Mouse (Mus musculus) kidney, postnatal 0 days (tissue): ENCODE data around the gene Caskin2. TPM values are rescaled to one million over a fixed set of nuclear protein-coding genes. Genes with fewer than 3 reads are reported as not detected.
A peak's percentile ranks its signal among the peaks of the same experiment; 100 is the strongest.

ENCODE experiments used
- ATAC-seq: fragments of 200-750 bp; cut with Nextera tagmentation; replicated peaks from 2 replicates; pipeline ENCODE4 v1.8.0; 2017; ENCODE audit warnings: low read depth, moderate number of reproducible peaks, moderate TSS enrichment, moderate library complexity; ENCODE audit not compliant: low FRiP score
- DNase-seq: peaks from one replicate; pipeline ENCODE4 v3.0.0-alpha.2; 2016; ENCODE audit warnings: low spot score
- H3K27ac ChIP-seq: fragments of 300-500 bp; sonication (generic); 2 replicates; pipeline ENCODE4 v1.5.1; 2014; ENCODE audit warnings: mild to moderate bottlenecking
- H3K27me3 ChIP-seq: fragments of 300-500 bp; sonication (generic); 2 replicates; pipeline ENCODE4 v1.6.1; 2014; ENCODE audit warnings: low read length, mixed read lengths; ENCODE audit not compliant: insufficient read depth
- H3K36me3 ChIP-seq: fragments of 300-500 bp; sonication (generic); 2 replicates; pipeline ENCODE4 v1.6.1; 2014; ENCODE audit warnings: low read length, mixed read lengths; ENCODE audit not compliant: insufficient read depth
- H3K4me1 ChIP-seq: fragments of 300-500 bp; sonication (generic); replicated peaks from 2 replicates; pipeline ENCODE4 v1.6.1; 2014; ENCODE audit warnings: antibody characterized with exemption, low read length, mixed read lengths; ENCODE audit not compliant: insufficient read depth
- H3K4me2 ChIP-seq: fragments of 300-500 bp; sonication (generic); 2 replicates; pipeline ENCODE4 v1.6.1; 2014; ENCODE audit warnings: mild to moderate bottlenecking, low read length, moderate library complexity, mixed read lengths
- H3K4me3 ChIP-seq: fragments of 300-500 bp; sonication (generic); replicated peaks from 2 replicates; pipeline ENCODE4 v1.5.1; 2014; ENCODE audit warnings: low read depth, low read length
- H3K9ac ChIP-seq: fragments of 300-500 bp; sonication (generic); 2 replicates; pipeline ENCODE4 v1.6.1; 2014; ENCODE audit warnings: low read depth, low read length
- H3K9me3 ChIP-seq: fragments of 300-500 bp; sonication (generic); replicated peaks from 2 replicates; pipeline ENCODE4 v1.6.1; 2016; ENCODE audit warnings: low read length, inconsistent platforms, mixed read lengths
- CTCF ChIP-seq: IDR thresholded peaks from 2 replicates; pipeline ENCODE4 v1.5.1; 2016; ENCODE audit warnings: antibody characterized with exemption, low read depth, mild to moderate bottlenecking, moderate library complexity
- WGBS: fragments of 180-500 bp; shearing (Covaris S2); extraction: QIAGEN DNeasy Blood & Tissue Kit; methylation state at CpG from one replicate; pipeline ENCODE4 v1.1.7; 2014; 5-methylcytosine and 5-hydroxymethylcytosine counted together
- polyA plus RNA-seq: library from polyadenylated mRNA; unstranded; fragments of >200 nt; fragmentation: Nextera tagmentation; extraction: Ambion mirVana; gene quantifications from 2 replicates; pipeline ENCODE4 v1.2.1, GENCODE M21; 2015

The Caskin2 gene
- polyA plus RNA-seq, 1 experiment from 2014 or later: 14.4 TPM

DNA sequence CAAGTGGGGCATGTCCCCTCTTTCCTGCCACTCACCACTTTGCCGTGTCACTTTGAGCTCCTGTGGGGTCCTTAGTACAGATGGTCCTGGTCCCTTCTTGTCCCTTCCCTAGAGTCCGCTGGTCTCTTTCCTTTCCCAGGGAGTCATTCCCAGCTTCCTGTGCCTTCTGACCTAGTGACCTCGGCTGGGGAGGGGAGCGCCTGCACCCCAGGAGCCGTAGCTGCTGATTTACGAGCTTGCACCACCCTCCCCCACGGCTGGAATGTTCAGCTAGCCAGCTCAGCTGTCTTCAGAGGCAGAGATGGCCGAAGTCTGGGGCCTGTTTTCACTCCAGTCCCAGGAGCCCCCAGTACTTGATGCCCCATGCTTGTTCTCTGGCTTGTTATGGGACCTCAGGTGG lies 19.1 kb upstream of the Caskin2 start:
- Histone ChIP-seq H3K9me3 (no peaks in the 10 kb centered on the region), H3K36me3 (no peaks in the 10 kb centered on the region), H3K27ac (peak overlapping the region; percentile 92), H3K9ac (peak overlapping the region; percentile 40; the same call in 1 of the 2 replicates), H3K27me3 (no peaks in the 10 kb centered on the region), H3K4me2 (peak overlapping the region; percentile 44), H3K4me1 (peaks cover 73% of the 10 kb centered on the region), H3K4me3 (no peak overlapping the region)
- no peak for ATAC-seq
- no peak for TF ChIP-seq CTCF
- peak; percentile 92 for DNase-seq
- WGBS: under 1% methylated on average over 8 of the region's 8 CpGs

DNA sequence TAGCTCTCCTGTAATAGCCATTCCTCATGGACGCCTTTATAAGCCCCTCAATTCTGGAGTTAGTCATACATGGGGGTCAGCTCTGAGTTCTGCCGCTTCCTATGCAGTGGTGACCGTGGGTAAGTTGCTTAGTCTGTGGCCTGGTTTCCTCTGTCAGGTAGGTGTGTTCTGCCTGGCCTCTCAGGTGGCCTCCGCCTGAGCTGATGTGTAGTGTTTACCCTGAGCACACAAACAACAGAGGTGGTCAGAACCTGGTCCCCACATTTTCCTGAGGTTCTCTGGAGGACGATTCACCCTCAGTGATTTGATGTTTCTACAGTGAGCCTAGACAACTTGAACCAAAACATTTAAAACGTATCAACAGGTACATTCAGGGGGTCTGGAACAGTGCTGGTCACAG lies 18.6 kb upstream of the Caskin2 start:
- no peak for ATAC-seq
- Histone ChIP-seq H3K9me3 (no peaks in the 10 kb centered on the region), H3K4me3 (no peak overlapping the region), H3K4me1 (peaks cover 73% of the 10 kb centered on the region), H3K36me3 (no peaks in the 10 kb centered on the region), H3K9ac (peak overlapping the region; percentile 40; the same call in 1 of the 2 replicates), H3K4me2 (peak overlapping the region; percentile 44), H3K27ac (peak overlapping the region; percentile 92), H3K27me3 (no peaks in the 10 kb centered on the region)
- TF ChIP-seq CTCF: no peak
- no peak for DNase-seq
- WGBS: 43% methylated on average over 6 of the region's 6 CpGs

DNA sequence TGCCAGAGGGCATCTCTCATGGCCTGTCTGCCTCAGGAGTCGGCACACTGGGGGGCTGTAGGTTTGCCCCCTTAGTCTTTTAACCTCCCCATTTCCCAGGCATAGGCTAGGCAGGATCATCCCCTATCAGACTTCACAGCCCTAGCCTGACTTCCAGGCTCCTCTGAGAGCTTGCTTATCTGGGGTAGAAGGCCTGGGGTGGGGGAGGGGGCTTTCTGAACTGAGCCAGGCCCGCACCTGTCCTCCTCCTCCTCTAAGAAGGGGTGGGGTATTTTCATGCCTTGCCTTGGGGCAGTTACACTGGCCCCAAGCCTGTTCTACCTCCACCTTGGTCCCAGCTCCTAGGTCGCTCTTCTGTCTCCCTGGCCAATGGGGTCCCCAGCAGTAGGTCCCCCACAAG lies 18.1 kb upstream of the Caskin2 start:
- Histone ChIP-seq H3K27me3 (no peaks in the 10 kb centered on the region), H3K27ac (peak overlapping the region; percentile 92), H3K4me2 (peak overlapping the region; percentile 25; the same call in 1 of the 2 replicates), H3K4me3 (no peak overlapping the region), H3K36me3 (no peaks in the 10 kb centered on the region), H3K9ac (0 out of 2 replicates have a peak overlapping the region, but pooled peaks have one; percentile 3), H3K9me3 (no peaks in the 10 kb centered on the region), H3K4me1 (peaks cover 73% of the 10 kb centered on the region)
- ATAC-seq (no peak), DNase-seq (no peak)
- WGBS: 47% methylated on average over 3 of the region's 3 CpGs
- no peak for TF ChIP-seq CTCF

DNA sequence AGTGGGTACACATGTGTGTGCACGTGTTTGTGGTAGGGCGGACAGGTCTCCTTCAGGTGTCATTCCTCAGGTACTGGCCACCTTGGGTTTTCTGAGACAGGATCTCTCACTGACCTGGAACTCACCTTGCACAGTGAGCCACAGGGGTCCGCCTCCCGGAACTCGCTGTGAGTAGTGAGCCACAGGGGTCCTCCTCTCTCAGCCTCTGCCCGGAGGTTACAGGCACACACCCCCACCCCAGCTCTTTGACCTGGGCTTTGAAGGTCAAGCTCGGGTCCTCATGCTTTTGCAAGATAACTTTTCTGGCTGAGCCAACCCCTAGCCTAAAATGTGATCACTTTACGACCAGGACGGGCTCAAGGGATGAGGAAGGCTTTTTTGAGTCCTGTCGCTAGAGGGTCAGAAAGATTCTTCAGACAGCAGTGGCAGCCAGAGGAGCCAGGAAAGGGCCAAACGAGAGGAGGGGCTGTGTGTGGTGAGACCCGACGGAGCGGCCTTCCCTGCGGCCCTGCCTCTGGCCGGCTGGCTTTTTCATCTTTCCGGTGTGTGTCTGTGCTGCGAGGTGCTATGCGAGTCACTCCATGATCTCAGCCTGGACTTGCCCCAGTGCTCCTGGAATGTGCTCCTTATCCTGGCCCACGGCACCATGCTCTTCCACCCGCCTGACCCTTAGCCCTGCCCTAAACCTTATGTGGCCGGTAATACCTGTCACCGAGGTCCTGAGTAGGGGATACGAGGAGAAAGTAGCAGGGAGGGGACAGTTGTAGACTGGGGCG lies 17.3 kb upstream of the Caskin2 start:
- Histone ChIP-seq H3K4me1 (peaks cover 70% of the 10 kb centered on the region), H3K9me3 (no peaks in the 10 kb centered on the region), H3K4me3 (no peak overlapping the region), H3K36me3 (no peaks in the 10 kb centered on the region), H3K9ac (peak overlapping the region; percentile 42; the same call in 1 of the 2 replicates), H3K4me2 (peak overlapping the region; percentile 25), H3K27ac (peak overlapping the region; percentile 92), H3K27me3 (no peaks in the 10 kb centered on the region)
- peak; percentile 47; the same call in 1 of the 2 replicates for ATAC-seq
- TF ChIP-seq CTCF: no peak
- 28% methylated on average over 25 of the region's 25 CpGs for WGBS
- no peak for DNase-seq

DNA sequence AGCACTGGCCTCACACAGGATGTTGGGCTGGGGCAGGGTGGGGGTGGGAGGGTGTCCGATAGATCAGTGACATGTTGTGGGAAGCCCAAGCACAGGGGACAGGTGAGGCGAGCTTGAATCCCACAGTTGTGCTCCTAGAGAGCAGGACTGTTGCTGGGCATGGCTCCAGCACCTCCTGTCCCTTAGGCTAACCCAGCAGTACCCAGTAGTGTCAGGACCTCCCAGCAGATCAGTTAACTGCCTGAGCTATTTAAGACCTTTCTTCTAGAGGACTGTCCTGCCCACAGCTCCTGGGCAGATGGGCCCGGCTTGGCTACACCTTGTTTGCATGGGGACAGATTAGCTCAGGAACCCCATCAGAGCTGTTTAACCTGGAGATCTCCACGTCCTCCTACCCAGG lies 15.6 kb upstream of the Caskin2 start:
- Histone ChIP-seq H3K9ac (0 out of 2 replicates have a peak overlapping the region, but pooled peaks have one; percentile 40), H3K4me3 (no peak overlapping the region), H3K27ac (peak overlapping the region; percentile 54), H3K4me2 (no peak overlapping the region), H3K36me3 (no peaks in the 10 kb centered on the region), H3K4me1 (peaks cover 54% of the 10 kb centered on the region), H3K27me3 (no peaks in the 10 kb centered on the region), H3K9me3 (no peaks in the 10 kb centered on the region)
- 53% methylated on average over 4 of the region's 4 CpGs for WGBS
- TF ChIP-seq CTCF: no peak
- DNase-seq (no peak), ATAC-seq (no peak)

DNA sequence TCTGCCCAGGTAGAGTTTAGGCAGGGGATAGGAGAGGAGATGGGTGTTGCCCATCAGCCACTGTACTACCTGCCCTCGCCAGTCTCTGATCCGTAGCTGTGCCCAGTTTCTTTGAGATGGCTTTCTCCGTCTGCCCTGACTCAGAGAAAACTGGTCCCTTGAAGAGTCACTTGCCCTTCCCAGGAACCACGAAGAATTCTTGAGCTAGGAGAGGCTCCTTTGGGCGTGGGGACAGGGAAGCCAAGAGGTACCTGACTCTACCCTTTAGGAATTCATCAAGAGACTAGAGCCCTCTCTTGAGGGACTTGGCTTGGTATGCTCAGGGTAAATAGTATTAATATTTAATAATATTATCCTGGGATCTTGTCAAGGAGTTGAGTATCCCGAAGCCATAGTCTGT lies 14.2 kb upstream of the Caskin2 start:
- no peak for DNase-seq
- WGBS: 82% methylated on average over 6 of the region's 6 CpGs
- no peaks in the 10 kb centered on the region for H3K27me3 ChIP-seq
- H3K27ac ChIP-seq: no peak overlapping the region
- peaks cover 46% of the 10 kb centered on the region for H3K4me1 ChIP-seq
- H3K4me3 ChIP-seq: no peak overlapping the region
- no peak overlapping the region for H3K4me2 ChIP-seq
- 0 out of 2 replicates have a peak, but pooled peaks cover 2% of the 10 kb centered on the region for H3K36me3 ChIP-seq
- H3K9me3 ChIP-seq: no peaks in the 10 kb centered on the region
- no peak for TF ChIP-seq CTCF
- no peak for ATAC-seq
- no peak overlapping the region for H3K9ac ChIP-seq
